Mouse (Mus musculus): ENCODE measurements around the gene Dyrk1a. TPM values are rescaled to one million over a fixed set of nuclear protein-coding genes. Genes with fewer than 3 reads are reported as not detected.

Dyrk1a gene
- polyA plus RNA-seq, 1 experiment from 2014 or later, result 6.7 TPM

GRCm38 (mm10) chr16:94574025-94574717, 4.4 kb downstream of the Dyrk1a start:
- H3K9ac ChIP-seq, result peak overlapping the region; percentile 41; the same call in 1 of the 2 replicates
- WGBS, result 60% methylated on average over 3 of the region's 3 CpGs
- H3K4me2 ChIP-seq, result 0 out of 2 replicates have a peak overlapping the region, but pooled peaks have one; percentile 0
- H3K27ac ChIP-seq (replicated peaks), result no peak overlapping the region
- no peak for ATAC-seq (ENCODE audit: extremely low read depth, insufficient number of reproducible peaks, low FRiP score, low TSS enrichment)
- no peaks in the 10 kb centered on the region for H3K9me3 ChIP-seq
- peaks cover 76% of the 10 kb centered on the region for H3K4me1 ChIP-seq
- H3K36me3 ChIP-seq, result no peaks in the 10 kb centered on the region
- H3K27me3 ChIP-seq (replicated peaks), result no peaks in the 10 kb centered on the region
- no peak overlapping the region for H3K4me3 ChIP-seq

- Histone ChIP-seq H3K4me2 (0 out of 2 replicates have a peak overlapping the region, but pooled peaks have one; percentile 0), H3K27me3 (replicated peaks) (no peaks in the 10 kb centered on the region), H3K9me3 (no peaks in the 10 kb centered on the region), H3K9ac (peak overlapping the region; percentile 41; the same call in 1 of the 2 replicates), H3K27ac (replicated peaks) (no peak overlapping the region), H3K36me3 (no peaks in the 10 kb centered on the region), H3K4me1 (peaks cover 81% of the 10 kb centered on the region), H3K4me3 (no peak overlapping the region)
- ATAC-seq (ENCODE audit: extremely low read depth, insufficient number of reproducible peaks, low FRiP score, low TSS enrichment), result no peak
Observed at GRCm38 (mm10) chr16:94574718-94575094, 4.9 kb downstream of the Dyrk1a start.

DNA sequence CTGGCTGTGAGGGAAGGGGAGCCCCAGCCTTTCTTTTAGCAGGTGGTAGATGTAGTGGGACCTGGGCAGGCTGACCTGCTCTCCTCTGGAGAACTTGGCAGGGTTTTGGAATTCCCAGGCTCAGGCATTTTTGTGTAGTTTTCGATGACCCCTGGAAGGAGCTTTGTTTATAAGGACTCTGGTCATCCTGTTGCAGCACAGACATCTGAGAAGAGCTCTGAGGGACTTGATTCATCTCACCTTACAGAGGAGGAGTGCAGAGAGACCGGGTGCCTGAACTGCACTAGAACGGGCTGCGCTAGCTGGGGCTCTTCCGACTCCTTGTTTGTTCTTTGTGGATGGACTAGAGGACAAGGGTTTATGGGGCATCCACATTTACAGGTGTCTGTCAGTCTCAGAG, 5.9 kb downstream of the Dyrk1a start:
- Histone ChIP-seq H3K36me3 (no peaks in the 10 kb centered on the region), H3K4me1 (peaks cover 90% of the 10 kb centered on the region), H3K4me2 (0 out of 2 replicates have a peak overlapping the region, but pooled peaks have one; percentile 10), H3K27me3 (replicated peaks) (no peaks in the 10 kb centered on the region), H3K4me3 (no peak overlapping the region), H3K9me3 (no peaks in the 10 kb centered on the region), H3K9ac (peak overlapping the region; percentile 24; the same call in 1 of the 2 replicates), H3K27ac (replicated peaks) (peak overlapping the region; percentile 31; the same call in 1 of the 2 replicates)
- ATAC-seq (ENCODE audit: extremely low read depth, insufficient number of reproducible peaks, low FRiP score, low TSS enrichment), result no peak
- WGBS, result 59% methylated on average over 5 of the region's 5 CpGs

DNA sequence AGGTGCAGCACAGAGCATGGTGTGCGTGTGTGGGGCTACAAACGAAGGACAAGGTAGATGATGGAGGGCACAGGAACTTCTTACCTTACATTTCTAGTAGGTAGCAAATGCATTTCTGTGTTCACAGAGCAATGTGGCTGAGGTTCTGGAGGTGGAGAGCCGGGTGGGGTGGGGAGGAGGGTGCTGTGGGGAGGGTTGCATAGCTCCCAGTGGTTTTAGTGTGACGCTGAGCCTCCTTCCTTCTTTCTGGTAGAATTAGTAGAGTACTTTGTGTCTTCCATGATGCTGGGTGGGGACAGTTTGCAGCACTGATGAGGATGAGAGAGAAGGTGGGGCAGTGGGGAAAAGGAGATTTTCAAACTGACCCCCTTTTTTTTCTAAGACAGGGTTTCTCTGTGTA, 9.5 kb downstream of the Dyrk1a start:
- WGBS, result 91% methylated on average over 4 of the region's 4 CpGs
- ATAC-seq (ENCODE audit: extremely low read depth, insufficient number of reproducible peaks, low FRiP score, low TSS enrichment), result no peak

DNA sequence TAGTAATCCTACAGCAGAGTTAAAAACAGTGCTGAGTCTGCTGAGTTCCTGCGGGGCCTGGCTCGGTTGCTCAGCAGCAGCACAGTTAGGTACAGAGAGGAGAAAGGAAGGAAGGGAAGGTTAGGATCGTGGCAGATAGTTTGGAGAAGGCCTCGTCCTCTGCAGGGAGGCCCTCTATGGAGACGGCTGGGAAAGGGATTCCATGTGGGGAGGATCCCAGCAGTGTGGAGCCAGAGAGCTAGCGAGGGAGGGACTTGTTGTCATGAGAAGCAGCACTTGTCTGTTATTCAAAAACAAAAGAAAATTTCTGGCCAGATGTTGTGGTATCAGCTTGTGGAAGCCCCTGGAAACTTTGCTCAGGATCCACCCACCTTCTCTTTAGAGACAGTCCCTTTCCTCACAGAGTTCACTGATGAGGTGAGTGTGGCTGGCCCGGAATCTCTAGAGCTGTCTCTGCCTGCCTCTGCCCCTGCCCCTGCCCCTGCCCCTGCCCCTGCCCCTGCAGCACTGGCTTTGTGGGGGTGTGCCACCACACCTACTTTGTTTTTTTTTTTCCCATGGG, 11.1 kb downstream of the Dyrk1a start:
- Histone ChIP-seq H3K4me2 (peak overlapping the region; percentile 36), H3K27me3 (replicated peaks) (no peaks in the 10 kb centered on the region), H3K27ac (replicated peaks) (peak overlapping the region; percentile 73), H3K4me1 (peaks cover 95% of the 10 kb centered on the region), H3K36me3 (no peaks in the 10 kb centered on the region), H3K9me3 (no peaks in the 10 kb centered on the region), H3K4me3 (no peak overlapping the region), H3K9ac (peak overlapping the region; percentile 53)
- WGBS, result 17% methylated on average over 7 of the region's 7 CpGs
- ATAC-seq (ENCODE audit: extremely low read depth, insufficient number of reproducible peaks, low FRiP score, low TSS enrichment), result no peak

More for the DNA sequence above, 9.5 kb downstream of the Dyrk1a start:
- H3K4me3 ChIP-seq, result no peak overlapping the region
- no peak overlapping the region for H3K4me2 ChIP-seq
- H3K36me3 ChIP-seq, result no peaks in the 10 kb centered on the region
- H3K4me1 ChIP-seq, result peaks cover 93% of the 10 kb centered on the region
- H3K27ac ChIP-seq (replicated peaks), result peak overlapping the region; percentile 33; the same call in 1 of the 2 replicates
- no peak overlapping the region for H3K9ac ChIP-seq
- H3K9me3 ChIP-seq, result no peaks in the 10 kb centered on the region
- no peaks in the 10 kb centered on the region for H3K27me3 ChIP-seq (replicated peaks)

DNA sequence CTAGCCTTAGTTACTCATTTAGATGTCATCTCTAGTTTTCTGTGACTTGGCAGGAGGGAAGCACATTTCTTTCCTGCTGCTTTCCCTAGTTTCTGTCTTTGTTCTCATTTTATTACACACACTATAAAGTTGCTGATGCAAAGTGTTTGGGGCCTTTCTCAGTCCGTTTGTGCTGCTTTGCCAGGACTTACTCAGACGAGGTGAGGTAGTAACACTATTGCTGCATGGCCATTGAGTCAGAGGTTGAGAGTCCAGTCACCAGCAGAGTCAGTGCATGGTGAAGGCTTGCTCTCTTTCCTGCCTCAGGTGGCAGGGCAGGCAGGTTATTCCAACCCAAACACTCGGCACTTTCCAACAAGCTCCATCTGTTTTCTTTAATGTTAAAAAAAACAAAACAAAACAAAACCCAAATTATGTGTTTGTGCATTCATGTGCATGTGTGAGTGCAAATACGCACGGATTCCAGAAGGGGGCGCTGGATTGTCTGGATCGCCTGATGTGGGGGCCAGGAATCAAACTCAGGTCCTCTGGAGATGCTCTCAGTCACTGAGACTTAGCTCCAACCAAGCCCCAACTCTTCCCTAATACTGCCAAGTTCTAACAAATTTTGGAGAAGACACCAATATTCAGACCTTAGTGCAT, 16.7 kb downstream of the Dyrk1a start:
- Histone ChIP-seq H3K4me1 (peaks cover 98% of the 10 kb centered on the region), H3K9me3 (no peaks in the 10 kb centered on the region), H3K27me3 (replicated peaks) (no peaks in the 10 kb centered on the region), H3K36me3 (no peaks in the 10 kb centered on the region), H3K9ac (no peak overlapping the region), H3K4me3 (no peak overlapping the region), H3K27ac (replicated peaks) (no peak overlapping the region), H3K4me2 (no peak overlapping the region)
- 63% methylated on average over 7 of the region's 7 CpGs for WGBS
- no peak for ATAC-seq (ENCODE audit: extremely low read depth, insufficient number of reproducible peaks, low FRiP score, low TSS enrichment)

DNA sequence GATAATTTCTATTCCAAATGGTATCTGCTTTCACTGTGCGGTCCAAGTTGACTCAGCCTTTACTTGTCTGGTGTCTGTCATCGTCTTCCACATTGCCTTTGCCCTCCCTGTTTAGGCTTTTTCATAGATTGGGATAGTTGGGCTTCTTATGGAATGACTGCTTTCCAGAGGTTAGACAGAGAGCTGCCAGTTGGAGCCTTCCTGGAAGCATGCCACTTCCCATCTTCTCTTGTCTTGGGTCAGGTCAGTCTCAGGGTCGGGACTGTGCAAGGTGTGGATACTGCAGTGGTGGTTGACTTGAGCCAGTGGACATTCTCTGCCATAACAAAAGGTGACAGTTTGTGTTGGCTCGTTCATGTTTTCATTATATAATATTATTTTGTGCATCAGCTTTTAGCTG, 17.7 kb downstream of the Dyrk1a start:
- no peak for ATAC-seq (ENCODE audit: extremely low read depth, insufficient number of reproducible peaks, low FRiP score, low TSS enrichment)
- WGBS, result 62% methylated on average over 4 of the region's 4 CpGs
- no peak overlapping the region for H3K4me2 ChIP-seq
- H3K4me3 ChIP-seq, result no peak overlapping the region
- no peaks in the 10 kb centered on the region for H3K36me3 ChIP-seq
- H3K27ac ChIP-seq (replicated peaks), result no peak overlapping the region
- no peak overlapping the region for H3K9ac ChIP-seq
- peaks cover 100% of the 10 kb centered on the region for H3K4me1 ChIP-seq
- no peaks in the 10 kb centered on the region for H3K27me3 ChIP-seq (replicated peaks)
- no peaks in the 10 kb centered on the region for H3K9me3 ChIP-seq

DNA sequence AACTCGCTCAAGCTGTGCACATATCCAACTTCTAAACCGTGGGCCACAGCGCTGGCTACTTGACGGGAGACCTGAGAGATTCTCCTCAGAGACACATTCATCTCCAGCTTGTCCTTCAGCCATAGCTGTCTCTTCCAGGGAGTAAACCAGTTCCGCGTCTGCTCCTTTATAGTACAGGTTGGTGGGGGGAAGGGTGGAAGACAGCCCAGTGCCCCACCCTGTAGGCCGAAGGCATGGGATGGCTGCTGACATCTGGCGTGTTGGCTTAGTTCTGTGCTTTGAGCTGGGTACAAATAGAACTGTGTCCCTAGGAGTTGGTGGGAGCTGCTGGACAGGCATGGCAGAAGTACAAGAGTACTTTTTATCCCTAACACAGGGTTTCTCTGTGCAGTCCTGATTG, 18.4 kb downstream of the Dyrk1a start:
- Histone ChIP-seq H3K9ac (no peak overlapping the region), H3K9me3 (no peaks in the 10 kb centered on the region), H3K36me3 (no peaks in the 10 kb centered on the region), H3K4me3 (no peak overlapping the region), H3K27ac (replicated peaks) (no peak overlapping the region), H3K4me2 (no peak overlapping the region), H3K4me1 (peaks cover 99% of the 10 kb centered on the region), H3K27me3 (replicated peaks) (no peaks in the 10 kb centered on the region)
- 68% methylated on average over 8 of the region's 8 CpGs for WGBS
- no peak for ATAC-seq (ENCODE audit: extremely low read depth, insufficient number of reproducible peaks, low FRiP score, low TSS enrichment)

DNA sequence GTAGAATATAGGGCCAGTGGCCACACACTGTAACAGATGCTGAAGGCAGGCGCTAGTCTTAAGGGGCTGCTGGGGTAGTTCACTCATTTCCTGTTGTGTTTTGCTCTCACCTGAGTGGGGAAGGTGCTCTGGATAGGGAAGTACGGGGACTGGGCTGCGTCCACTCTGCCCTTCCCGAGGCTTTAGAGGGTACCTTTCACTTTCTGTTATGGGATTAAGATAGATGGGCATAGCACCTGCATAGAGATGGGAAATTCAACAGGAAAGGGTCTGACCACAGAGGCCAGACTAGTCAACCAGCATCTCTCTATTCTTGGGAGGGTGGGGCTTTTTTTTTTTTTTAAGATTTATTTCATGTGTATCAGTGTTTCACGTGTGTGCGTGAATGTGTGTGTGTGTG, 19.2 kb downstream of the Dyrk1a start:
- Histone ChIP-seq H3K9me3 (no peaks in the 10 kb centered on the region), H3K4me2 (no peak overlapping the region), H3K36me3 (no peaks in the 10 kb centered on the region), H3K27me3 (replicated peaks) (no peaks in the 10 kb centered on the region), H3K9ac (no peak overlapping the region), H3K27ac (replicated peaks) (no peak overlapping the region), H3K4me3 (no peak overlapping the region), H3K4me1 (peaks cover 99% of the 10 kb centered on the region)
- 81% methylated on average over 6 of the region's 6 CpGs for WGBS
- no peak for ATAC-seq (ENCODE audit: extremely low read depth, insufficient number of reproducible peaks, low FRiP score, low TSS enrichment)

- Histone ChIP-seq H3K4me3 (no peak overlapping the region), H3K4me1 (peaks cover 98% of the 10 kb centered on the region), H3K9me3 (no peaks in the 10 kb centered on the region), H3K4me2 (no peak overlapping the region), H3K27ac (replicated peaks) (no peak overlapping the region), H3K36me3 (peaks cover 3% of the 10 kb centered on the region; the same call in 1 of the 2 replicates), H3K27me3 (replicated peaks) (no peaks in the 10 kb centered on the region), H3K9ac (no peak overlapping the region)
- WGBS, result 91% methylated on average over 1 of the region's 1 CpGs
- ATAC-seq (ENCODE audit: extremely low read depth, insufficient number of reproducible peaks, low FRiP score, low TSS enrichment), result no peak
Observed at GRCm38 (mm10) chr16:94589648-94590047, 19.8 kb downstream of the Dyrk1a start.

- Histone ChIP-seq H3K4me3 (no peak overlapping the region), H3K27me3 (replicated peaks) (no peaks in the 10 kb centered on the region), H3K4me1 (peaks cover 95% of the 10 kb centered on the region), H3K27ac (replicated peaks) (no peak overlapping the region), H3K4me2 (no peak overlapping the region), H3K9ac (0 out of 2 replicates have a peak overlapping the region, but pooled peaks have one; percentile 20), H3K9me3 (no peaks in the 10 kb centered on the region), H3K36me3 (peaks cover 4% of the 10 kb centered on the region; the same call in 1 of the 2 replicates)
- ATAC-seq (ENCODE audit: extremely low read depth, insufficient number of reproducible peaks, low FRiP score, low TSS enrichment), result no peak
- WGBS, result 55% methylated on average over 1 of the region's 1 CpGs
Observed at GRCm38 (mm10) chr16:94590214-94590613, 20.4 kb downstream of the Dyrk1a start.
